Mouse (Mus musculus): ENCODE measurements at regions not wholly inside any gene's neighbourhood (a gene's known extent, or its start where the extent isn't known, plus 50 kb on each side); places are given as distances from the start of the nearest gene placed in this dataset.

DNA sequence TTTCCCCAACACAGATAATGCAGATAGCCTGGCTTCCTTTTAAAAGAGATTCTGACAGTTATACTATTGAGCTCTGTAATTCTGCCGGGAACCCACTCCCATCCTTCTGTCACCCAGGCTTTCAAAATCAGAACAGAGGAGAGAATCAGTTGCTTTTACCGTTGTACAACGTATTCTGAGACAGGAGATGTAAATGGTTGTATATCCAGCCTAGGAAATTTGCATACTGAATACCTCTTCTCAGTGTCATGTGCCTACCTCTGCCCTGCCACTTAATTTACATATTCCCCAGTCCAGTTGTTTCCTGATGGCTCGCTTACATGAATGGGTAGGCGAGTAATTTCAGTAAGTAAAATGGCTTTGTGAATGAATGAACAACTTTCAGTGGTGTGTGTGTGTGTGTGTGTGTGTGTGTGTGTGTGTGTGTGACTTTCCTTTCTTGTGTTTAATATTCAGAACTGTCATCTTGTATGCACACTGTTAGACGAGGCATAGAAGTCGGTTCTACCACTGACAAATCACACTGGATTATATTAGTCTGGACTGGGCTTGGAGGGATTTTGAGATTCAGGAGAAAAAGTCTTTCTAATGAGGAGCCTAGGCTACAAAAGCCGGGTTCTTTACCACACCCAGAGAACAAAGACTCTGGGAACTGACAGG is 282.2 kb upstream of the Cdh6 start:
- 45% methylated on average over 8 of the region's 8 CpGs for WGBS

DNA sequence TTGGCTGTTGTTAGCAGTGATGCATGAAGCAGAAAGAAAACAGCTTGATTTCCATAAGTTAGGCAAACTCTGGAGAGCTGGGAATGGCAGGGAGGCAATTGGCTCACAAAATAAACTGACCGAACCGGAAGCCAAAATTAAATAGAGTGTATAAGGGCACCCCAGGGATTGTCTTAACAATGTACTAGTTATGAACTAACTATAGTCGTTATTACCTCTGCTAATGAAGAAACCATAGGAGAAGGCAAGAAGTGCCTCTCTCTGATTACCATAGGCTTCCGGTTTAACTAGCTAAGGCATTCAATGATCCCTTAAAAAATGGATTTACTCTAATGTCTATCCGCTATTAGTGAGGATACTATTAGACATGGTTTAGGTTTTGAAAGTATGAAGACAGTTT is 276.9 kb upstream of the Cdh6 start:
- H3K9me3 ChIP-seq (ENCODE audit: control insufficient read depth, low read length): no peaks in the 10 kb centered on the region
- no peak overlapping the region for H3K27ac ChIP-seq (ENCODE audit: low read depth, low read length)
- H3K9ac ChIP-seq (ENCODE audit: low read depth, low read length): no peak overlapping the region
- no peak overlapping the region for H3K4me3 ChIP-seq (ENCODE audit: low read length)
- WGBS: 64% methylated on average over 5 of the region's 5 CpGs
- no peaks in the 10 kb centered on the region for H3K4me1 ChIP-seq (ENCODE audit: control insufficient read depth, insufficient read depth, low read depth, low read length)
- no peaks in the 10 kb centered on the region for H3K27me3 ChIP-seq (replicated peaks; ENCODE audit: control insufficient read depth, insufficient read depth, low read length)
- H3K4me2 ChIP-seq (ENCODE audit: low read length): no peak overlapping the region
- ATAC-seq: no peak
- H3K36me3 ChIP-seq (ENCODE audit: control insufficient read depth, insufficient read depth, low read length): no peaks in the 10 kb centered on the region

More for the DNA sequence above, 282.2 kb upstream of the Cdh6 start:
- no peak overlapping the region for H3K4me2 ChIP-seq (ENCODE audit: low read length)
- H3K27ac ChIP-seq (ENCODE audit: low read depth, low read length): no peak overlapping the region
- no peak overlapping the region for H3K4me3 ChIP-seq (ENCODE audit: low read length)
- no peak overlapping the region for H3K9ac ChIP-seq (ENCODE audit: low read depth, low read length)
- peak; percentile 30; the same call in 1 of the 2 replicates for ATAC-seq
- H3K4me1 ChIP-seq (ENCODE audit: control insufficient read depth, insufficient read depth, low read depth, low read length): no peaks in the 10 kb centered on the region
- H3K36me3 ChIP-seq (ENCODE audit: control insufficient read depth, insufficient read depth, low read length): no peaks in the 10 kb centered on the region
- no peaks in the 10 kb centered on the region for H3K27me3 ChIP-seq (replicated peaks; ENCODE audit: control insufficient read depth, insufficient read depth, low read length)
- H3K9me3 ChIP-seq (ENCODE audit: control insufficient read depth, low read length): no peaks in the 10 kb centered on the region

DNA sequence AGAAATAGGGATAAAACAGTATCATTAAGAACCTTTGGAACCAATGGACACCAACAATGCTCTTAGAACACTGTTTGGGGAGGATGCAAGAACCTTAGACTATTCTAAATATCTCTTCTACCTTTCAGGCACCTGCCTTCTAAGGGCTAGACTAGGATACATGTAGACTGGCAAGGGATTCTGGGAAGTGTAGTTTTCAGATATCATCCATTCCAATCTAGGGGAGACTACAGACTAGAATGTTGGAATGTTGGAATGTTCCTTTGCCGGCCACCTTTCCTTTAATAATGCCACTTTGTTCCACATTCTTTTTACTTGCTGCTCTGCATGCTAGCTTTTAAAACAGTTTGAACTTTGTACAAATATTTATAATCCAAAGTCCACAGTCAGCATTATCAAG is 261.1 kb upstream of the Cdh6 start:
- ATAC-seq: no peak
- 67% methylated on average over 1 of the region's 1 CpGs for WGBS

DNA sequence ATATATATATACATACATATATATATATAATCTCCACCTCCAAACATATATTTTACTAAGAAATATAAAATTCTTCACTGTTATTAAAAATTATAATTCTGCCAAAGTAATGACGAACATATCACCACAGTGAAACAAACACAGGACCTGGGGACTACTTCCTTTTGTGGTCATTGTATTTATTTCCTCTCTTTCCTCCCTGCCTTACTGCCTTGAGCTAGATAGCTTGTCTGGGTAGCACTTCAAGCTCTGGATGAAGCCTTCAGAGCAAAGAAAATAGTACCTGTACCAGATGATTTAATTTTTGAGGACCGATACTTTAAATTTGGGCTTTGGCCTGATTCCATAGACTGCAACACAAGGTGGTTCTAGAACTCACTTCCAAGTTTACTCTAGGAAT is 259.5 kb upstream of the Cdh6 start:
- Histone ChIP-seq H3K4me3 (ENCODE audit: low read length) (no peak overlapping the region), H3K27ac (ENCODE audit: low read depth, low read length) (no peak overlapping the region), H3K36me3 (ENCODE audit: control insufficient read depth, insufficient read depth, low read length) (no peaks in the 10 kb centered on the region), H3K27me3 (replicated peaks; ENCODE audit: control insufficient read depth, insufficient read depth, low read length) (no peaks in the 10 kb centered on the region), H3K4me1 (ENCODE audit: control insufficient read depth, insufficient read depth, low read depth, low read length) (no peaks in the 10 kb centered on the region), H3K9ac (ENCODE audit: low read depth, low read length) (no peak overlapping the region), H3K4me2 (ENCODE audit: low read length) (no peak overlapping the region), H3K9me3 (ENCODE audit: control insufficient read depth, low read length) (no peaks in the 10 kb centered on the region)
- WGBS: 95% methylated on average over 2 of the region's 2 CpGs
- ATAC-seq: no peak

More for the DNA sequence above, 261.1 kb upstream of the Cdh6 start:
- Histone ChIP-seq H3K36me3 (ENCODE audit: control insufficient read depth, insufficient read depth, low read length) (no peaks in the 10 kb centered on the region), H3K9me3 (ENCODE audit: control insufficient read depth, low read length) (no peaks in the 10 kb centered on the region), H3K27me3 (replicated peaks; ENCODE audit: control insufficient read depth, insufficient read depth, low read length) (no peaks in the 10 kb centered on the region), H3K4me2 (ENCODE audit: low read length) (no peak overlapping the region), H3K4me1 (ENCODE audit: control insufficient read depth, insufficient read depth, low read depth, low read length) (no peaks in the 10 kb centered on the region), H3K9ac (ENCODE audit: low read depth, low read length) (no peak overlapping the region), H3K4me3 (ENCODE audit: low read length) (no peak overlapping the region), H3K27ac (ENCODE audit: low read depth, low read length) (no peak overlapping the region)

DNA sequence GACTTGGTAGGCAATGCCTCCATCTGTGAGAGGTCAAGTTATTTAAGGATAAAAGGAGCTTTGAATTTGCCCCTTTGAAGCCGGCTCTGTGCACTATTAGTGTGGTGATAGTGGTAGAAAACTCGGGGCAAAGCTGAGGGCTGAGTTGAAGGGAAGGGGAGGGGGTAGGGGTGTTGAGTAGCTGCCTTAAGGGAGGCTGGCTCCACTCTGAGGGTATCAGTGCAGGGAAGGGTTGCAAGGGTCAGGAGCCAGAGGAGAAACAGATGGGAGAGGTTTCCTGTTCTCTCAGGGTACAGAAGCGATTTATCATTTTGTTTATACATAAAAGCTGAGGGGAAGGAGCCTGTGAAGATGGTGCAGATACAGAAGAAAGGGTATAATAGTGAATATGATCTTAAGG is 246.1 kb upstream of the Cdh6 start:
- 52% methylated on average over 3 of the region's 3 CpGs for WGBS
- no peaks in the 10 kb centered on the region for H3K27me3 ChIP-seq (replicated peaks; ENCODE audit: control insufficient read depth, insufficient read depth, low read length)
- no peak overlapping the region for H3K27ac ChIP-seq (ENCODE audit: low read depth, low read length)
- no peak overlapping the region for H3K4me3 ChIP-seq (ENCODE audit: low read length)
- no peak overlapping the region for H3K4me2 ChIP-seq (ENCODE audit: low read length)
- H3K36me3 ChIP-seq (ENCODE audit: control insufficient read depth, insufficient read depth, low read length): no peaks in the 10 kb centered on the region
- H3K9me3 ChIP-seq (ENCODE audit: control insufficient read depth, low read length): no peaks in the 10 kb centered on the region
- no peak overlapping the region for H3K9ac ChIP-seq (ENCODE audit: low read depth, low read length)
- ATAC-seq: no peak
- H3K4me1 ChIP-seq (ENCODE audit: control insufficient read depth, insufficient read depth, low read depth, low read length): no peaks in the 10 kb centered on the region

DNA sequence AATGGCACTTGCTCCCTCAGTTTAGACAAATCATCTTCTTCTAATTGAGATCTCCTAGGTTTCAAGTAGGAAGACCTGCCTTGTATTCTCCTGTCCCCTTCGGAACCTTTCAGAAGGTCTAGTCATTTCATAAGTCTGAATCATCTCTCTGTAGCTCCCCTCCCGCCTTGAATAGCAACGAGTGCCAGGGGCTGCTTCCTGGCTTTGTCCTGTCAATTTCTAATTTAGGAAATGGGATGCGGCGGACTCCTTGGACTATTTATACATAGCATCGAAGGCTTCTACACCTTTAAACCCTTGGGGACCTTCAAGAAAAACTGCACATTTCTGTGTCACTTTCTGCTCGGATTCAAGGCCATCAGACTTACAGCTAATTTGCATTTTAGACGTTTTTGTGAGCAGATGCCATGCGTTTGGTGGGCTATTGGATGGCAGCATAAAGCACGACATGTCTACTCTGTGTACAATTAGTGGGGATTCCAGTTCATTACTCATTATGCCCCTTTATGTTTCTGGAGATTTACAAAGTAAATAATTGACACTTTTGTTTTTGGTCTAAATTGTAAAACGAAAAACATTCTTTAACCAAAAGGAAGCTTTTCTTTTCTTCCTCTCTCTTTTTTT is 236.7 kb upstream of the Cdh6 start:
- 33% methylated on average over 11 of the region's 11 CpGs for WGBS
- Histone ChIP-seq H3K4me1 (ENCODE audit: control insufficient read depth, insufficient read depth, low read depth, low read length) (no peaks in the 10 kb centered on the region; the same call in 1 of the 2 replicates), H3K36me3 (ENCODE audit: control insufficient read depth, insufficient read depth, low read length) (no peaks in the 10 kb centered on the region), H3K9ac (ENCODE audit: low read depth, low read length) (no peak overlapping the region), H3K27ac (ENCODE audit: low read depth, low read length) (no peak overlapping the region), H3K9me3 (ENCODE audit: control insufficient read depth, low read length) (no peaks in the 10 kb centered on the region), H3K4me2 (ENCODE audit: low read length) (no peak overlapping the region), H3K4me3 (ENCODE audit: low read length) (no peak overlapping the region), H3K27me3 (replicated peaks; ENCODE audit: control insufficient read depth, insufficient read depth, low read length) (no peaks in the 10 kb centered on the region)
- no peak for ATAC-seq

DNA sequence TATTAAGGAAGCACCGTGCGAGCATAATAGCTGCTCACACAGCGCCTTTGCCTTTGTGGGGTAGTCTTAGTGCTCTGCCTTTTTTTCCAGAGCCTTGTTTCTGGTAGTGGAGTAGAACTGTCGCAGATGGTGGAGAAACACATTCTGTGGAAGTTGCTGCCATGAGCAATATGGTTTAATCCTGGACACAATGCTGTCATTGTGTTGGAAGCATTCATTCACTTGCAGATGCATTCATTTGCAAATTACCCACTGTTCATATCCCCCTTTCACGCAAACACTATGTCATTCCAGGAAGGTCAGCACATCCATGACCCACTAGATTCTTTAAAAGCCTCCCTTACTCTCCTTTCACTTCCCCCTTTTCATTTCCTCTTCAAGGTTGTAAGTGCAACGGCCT is 219.7 kb upstream of the Cdh6 start:
- no peak overlapping the region for H3K4me3 ChIP-seq (ENCODE audit: low read length)
- H3K9me3 ChIP-seq (ENCODE audit: control insufficient read depth, low read length): no peaks in the 10 kb centered on the region
- no peaks in the 10 kb centered on the region for H3K4me1 ChIP-seq (ENCODE audit: control insufficient read depth, insufficient read depth, low read depth, low read length)
- no peaks in the 10 kb centered on the region for H3K27me3 ChIP-seq (replicated peaks; ENCODE audit: control insufficient read depth, insufficient read depth, low read length)
- no peak overlapping the region for H3K4me2 ChIP-seq (ENCODE audit: low read length)
- ATAC-seq: peak; percentile 84
- no peaks in the 10 kb centered on the region for H3K36me3 ChIP-seq (ENCODE audit: control insufficient read depth, insufficient read depth, low read length)
- WGBS: 13% methylated on average over 6 of the region's 6 CpGs
- no peak overlapping the region for H3K27ac ChIP-seq (ENCODE audit: low read depth, low read length)
- no peak overlapping the region for H3K9ac ChIP-seq (ENCODE audit: low read depth, low read length)

- no peaks in the 10 kb centered on the region for H3K4me1 ChIP-seq (ENCODE audit: control insufficient read depth, insufficient read depth, low read depth, low read length)
- no peak for ATAC-seq
- no peak overlapping the region for H3K4me3 ChIP-seq (ENCODE audit: low read length)
- 84% methylated on average over 4 of the region's 4 CpGs for WGBS
- no peaks in the 10 kb centered on the region for H3K27me3 ChIP-seq (replicated peaks; ENCODE audit: control insufficient read depth, insufficient read depth, low read length)
- H3K9ac ChIP-seq (ENCODE audit: low read depth, low read length): no peak overlapping the region
- H3K9me3 ChIP-seq (ENCODE audit: control insufficient read depth, low read length): no peaks in the 10 kb centered on the region
- H3K36me3 ChIP-seq (ENCODE audit: control insufficient read depth, insufficient read depth, low read length): no peaks in the 10 kb centered on the region
- no peak overlapping the region for H3K4me2 ChIP-seq (ENCODE audit: low read length)
- no peak overlapping the region for H3K27ac ChIP-seq (ENCODE audit: low read depth, low read length)
Measured at GRCm38 (mm10) chr15:13391331-13391730, 217.9 kb upstream of the Cdh6 start.

GRCm38 (mm10) chr15:13384815-13385214 is 211.3 kb upstream of the Cdh6 start:
- 24% methylated on average over 6 of the region's 6 CpGs for WGBS
- Histone ChIP-seq H3K36me3 (ENCODE audit: control insufficient read depth, insufficient read depth, low read length) (no peaks in the 10 kb centered on the region), H3K27me3 (replicated peaks; ENCODE audit: control insufficient read depth, insufficient read depth, low read length) (no peaks in the 10 kb centered on the region), H3K9ac (ENCODE audit: low read depth, low read length) (no peak overlapping the region), H3K27ac (ENCODE audit: low read depth, low read length) (no peak overlapping the region), H3K4me2 (ENCODE audit: low read length) (no peak overlapping the region), H3K4me1 (ENCODE audit: control insufficient read depth, insufficient read depth, low read depth, low read length) (no peaks in the 10 kb centered on the region), H3K4me3 (ENCODE audit: low read length) (no peak overlapping the region), H3K9me3 (ENCODE audit: control insufficient read depth, low read length) (no peaks in the 10 kb centered on the region)
- ATAC-seq: 0 out of 2 replicates have a peak, but pooled peaks have one; percentile 52
